Mouse (Mus musculus): ENCODE measurements around the gene Zan.

- TF ChIP-seq CTCF (IDR thresholded peaks at IDR 0.05; ENCODE audit: low read depth): no peak
- no peak for TF ChIP-seq EP300 (optimal IDR thresholded peaks at IDR 0.05)
Measured at GRCm38 (mm10) chr5:137339290-137339979, 137.4 kb downstream of the Zan start.

Measured in stomach, postnatal 0 days (tissue).